Mouse (Mus musculus) kidney, adult 8-10 months (tissue): ENCODE data around the gene Gsdma2.

ENCODE experiments used
- DNase-seq, 2 experiments: peaks; one replicate each; pipeline ENCODE4 v3.0.0; 2022

Gsdma2 gene

DNA sequence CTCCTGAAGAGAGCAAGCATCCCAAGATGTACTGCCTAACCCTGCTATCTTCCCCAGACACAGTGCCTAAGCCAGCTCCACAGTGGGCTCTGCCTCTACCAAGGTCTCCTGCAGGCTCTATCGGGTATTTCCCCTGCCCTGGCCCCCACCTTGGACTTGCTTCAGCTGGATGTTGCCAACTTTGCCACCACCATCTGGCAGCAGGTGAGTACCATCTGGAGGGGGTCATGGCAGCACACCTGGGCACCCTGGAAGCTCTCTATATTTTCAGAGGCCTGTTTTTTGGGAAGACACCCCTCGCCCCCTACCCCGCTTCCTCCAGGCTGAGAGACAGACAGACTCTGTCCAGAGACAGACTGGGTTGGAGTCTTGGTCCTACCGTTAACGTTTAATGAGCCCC is 55.8 kb downstream of the Gsdma2 start:
- DNase-seq: no peak

DNA sequence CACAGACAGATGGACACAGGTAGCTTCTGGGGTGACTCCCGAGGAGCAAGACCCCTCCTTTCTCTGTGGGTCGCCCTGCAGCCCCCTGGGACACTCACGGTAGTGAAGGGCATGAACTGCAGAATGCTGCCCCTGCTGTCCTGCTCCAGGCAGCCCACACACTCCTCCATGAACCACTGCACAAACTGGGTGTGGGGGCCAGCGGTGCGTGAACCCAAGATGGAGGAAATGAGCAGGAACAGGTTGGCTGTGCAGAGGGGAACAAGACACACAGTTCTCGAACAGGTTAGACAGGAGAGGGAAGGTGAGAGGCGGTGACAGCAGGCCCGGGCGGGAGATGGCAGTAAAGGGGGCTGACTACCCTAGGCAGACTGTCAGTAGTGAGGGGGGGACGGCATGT is 58.5 kb downstream of the Gsdma2 start:
- no peak for DNase-seq
